Mouse (Mus musculus) olfactory bulb, adult 2 months (tissue): ENCODE results near the gene Col9a2.
A peak's percentile ranks its signal among the peaks of the same experiment; 100 is the strongest.

Experiments used
- CTCF ChIP-seq: fragments of 200-500 bp; IDR thresholded peaks from 2 replicates; pipeline ENCODE4 v1.5.1; 2012; ENCODE audit warnings: low read depth, mild to moderate bottlenecking, low read length, moderate library complexity; ENCODE audit not compliant: insufficient read depth
- POLR2A ChIP-seq: fragments of 200-500 bp; IDR thresholded peaks from 2 replicates; pipeline ENCODE4 v1.6.1; 2012; ENCODE audit warnings: mild to moderate bottlenecking, low read depth, low read length, moderate library complexity; ENCODE audit not compliant: insufficient read depth

GRCm38 (mm10) chr4:121097650-121098378, 58.6 kb downstream of the Col9a2 start, which contains the start of gene Zmpste24:
- no peak for TF ChIP-seq CTCF
- peak; percentile 32; the same call in 1 of the 2 replicates for TF ChIP-seq POLR2A
